ENCODE assay signal across 35 mouse cellular contexts in genomic region chr1:125731854-125732253, GRCm38 (mm10). TPM values are rescaled to one million over a fixed set of nuclear protein-coding genes. Genes with fewer than 3 reads are reported as not detected.
"Had no signal": no experiment of that assay in that cellular context is flagged by ENCODE, and none has a peak within 500 bp of the region (broad histone marks: within the 10 kb centered on the region; RNA-seq: fewer than 3 reads in every experiment).

No protein-coding gene starts in this region.

- H3K9me3 ChIP-seq: embryonic facial prominence, embryonic 12.5 days; embryonic facial prominence, embryonic 13.5 days; embryonic facial prominence, embryonic 15.5 days; forebrain, embryonic 10.5 days; forebrain, embryonic 12.5 days; forebrain, embryonic 13.5 days; forebrain, embryonic 15.5 days; heart, embryonic 10.5 days; heart, embryonic 12.5 days had no signal

- H3K27me3 ChIP-seq: embryonic facial prominence, embryonic 12.5 days; embryonic facial prominence, embryonic 13.5 days; embryonic facial prominence, embryonic 15.5 days; forebrain, embryonic 12.5 days; forebrain, embryonic 13.5 days; forebrain, embryonic 15.5 days; heart, embryonic 12.5 days had no signal

- H3K27ac ChIP-seq: embryonic facial prominence, embryonic 12.5 days; embryonic facial prominence, embryonic 13.5 days; embryonic facial prominence, embryonic 15.5 days; forebrain, embryonic 10.5 days; forebrain, embryonic 12.5 days; forebrain, embryonic 13.5 days; forebrain, embryonic 15.5 days; gastrocnemius, adult 2 months; heart, adult 2 months; heart, embryonic 10.5 days had no signal

- H3K4me3 ChIP-seq: embryonic facial prominence, embryonic 12.5 days; embryonic facial prominence, embryonic 13.5 days; embryonic facial prominence, embryonic 15.5 days; erythroblast, embryonic 14.5 days; forebrain, embryonic 10.5 days; forebrain, embryonic 12.5 days; forebrain, embryonic 13.5 days; forebrain, embryonic 15.5 days; gastrocnemius, adult 2 months; heart, adult 2 months; heart, embryonic 10.5 days; heart, embryonic 12.5 days had no signal

- H3K9ac ChIP-seq: embryonic facial prominence, embryonic 12.5 days; embryonic facial prominence, embryonic 13.5 days; embryonic facial prominence, embryonic 15.5 days; forebrain, embryonic 12.5 days; forebrain, embryonic 13.5 days; forebrain, embryonic 15.5 days; forebrain, postnatal 0 days; heart, embryonic 12.5 days had no signal

- H3K4me2 ChIP-seq: embryonic facial prominence, embryonic 12.5 days; embryonic facial prominence, embryonic 13.5 days; embryonic facial prominence, embryonic 15.5 days; forebrain, embryonic 12.5 days; forebrain, embryonic 13.5 days; forebrain, embryonic 15.5 days; heart, embryonic 12.5 days had no signal

- H3K36me3 ChIP-seq: embryonic facial prominence, embryonic 12.5 days; embryonic facial prominence, embryonic 13.5 days; embryonic facial prominence, embryonic 15.5 days; forebrain, embryonic 10.5 days; forebrain, embryonic 12.5 days; forebrain, embryonic 15.5 days; heart, embryonic 10.5 days; heart, embryonic 12.5 days had no signal

- DNase-seq: cerebellum, adult 8-10 months; cerebellum, adult 9-10 months; cerebellum, adult 9-11 months; cerebellum, postnatal 10 days; cerebellum, postnatal 14 days; cerebellum, postnatal 25 days; cerebellum, postnatal 36 days; embryo, embryonic 11 days; forebrain, postnatal 0 days; gastrocnemius, adult 2 months; gastrocnemius, postnatal 10 days; gastrocnemius, postnatal 14 days; gastrocnemius, postnatal 25 days; gastrocnemius, postnatal 36 days; heart, adult 18-20 months; heart, adult 2 months had no signal

- H3K4me1 ChIP-seq: embryonic facial prominence, embryonic 12.5 days; embryonic facial prominence, embryonic 15.5 days; heart, embryonic 12.5 days had no signal

- ATAC-seq: forebrain, embryonic 13.5 days; forebrain, embryonic 14.5 days; forebrain, embryonic 15.5 days; forebrain, embryonic 16.5 days; forebrain, postnatal 0 days had no signal

RNA-seq across cellular contexts. Expression of gene Gpr39, which starts 55.1 kb away (rescaled TPM):
- total RNA-seq: common myeloid progenitor, adult 5-6 weeks; gastrocnemius, adult 18-20 months; gastrocnemius, adult 2 months; gastrocnemius, adult 8-10 months; gastrocnemius, postnatal 14 days; gastrocnemius, postnatal 25 days; gastrocnemius, postnatal 36 days; gastrocnemius, postnatal 4 days; granulocyte monocyte progenitor cell, adult 5-6 weeks had no signal
- polyA plus RNA-seq: embryonic facial prominence, embryonic 11.5 days; embryonic facial prominence, embryonic 12.5 days; embryonic facial prominence, embryonic 13.5 days; erythroblast, embryonic 14.5 days; forebrain, embryonic 10.5 days; forebrain, embryonic 11.5 days; forebrain, embryonic 12.5 days; forebrain, embryonic 13.5 days; forebrain, embryonic 14.5 days; forebrain, embryonic 15.5 days; forebrain, embryonic 16.5 days; forebrain, postnatal 0 days had no signal
